Mouse (Mus musculus) urinary bladder, postnatal 4 days (tissue): ENCODE measurements around the gene Clic1.

Experiments
- DNase-seq, 2 experiments: peaks; one replicate each; pipeline ENCODE4 v3.0.0; 2021 to 2022; ENCODE audit warnings: low spot score in 2 of 2

Clic1 gene

GRCm38 (mm10) chr17:35064951-35065947 lies 15.5 kb downstream of the Clic1 start, which contains the start of gene Ly6g6c:
Gene Ly6g6c, plus strand, starts transcription at chr17:35065388.
- DNase-seq = peak in 1 of 2 experiments; percentile 65

GRCm38 (mm10) chr17:35066084-35066483 lies 16.3 kb downstream of the Clic1 start, which contains the start of gene Mpig6b:
Gene Mpig6b, minus strand, starts transcription at chr17:35066184.
- DNase-seq = no peak

- no peak for DNase-seq
Measured at GRCm38 (mm10) chr17:35068213-35068914, 18.6 kb downstream of the Clic1 start.

- DNase-seq = no peak
Measured at GRCm38 (mm10) chr17:35070556-35071229, 20.9 kb downstream of the Clic1 start.

- DNase-seq = no peak
Measured at GRCm38 (mm10) chr17:35071454-35071853, 21.7 kb downstream of the Clic1 start.

- DNase-seq = no peak
Measured at GRCm38 (mm10) chr17:35074097-35074496, 24.3 kb downstream of the Clic1 start.

GRCm38 (mm10) chr17:35076507-35077176 lies 26.9 kb downstream of the Clic1 start, which contains the start of gene Ly6g6e:
Gene Ly6g6e, plus strand, starts transcription at chr17:35076902.
- no peak for DNase-seq

GRCm38 (mm10) chr17:35077285-35077684 lies 27.5 kb downstream of the Clic1 start:
- DNase-seq = no peak

- DNase-seq = peak in 1 of 2 experiments; percentile 47
Measured at GRCm38 (mm10) chr17:35077786-35078233, 28.0 kb downstream of the Clic1 start, which contains the start of gene Ly6g6d. Gene Ly6g6d, minus strand, starts transcription at chr17:35078065.

- DNase-seq = no peak
Measured at GRCm38 (mm10) chr17:35079778-35080177, 30.0 kb downstream of the Clic1 start.

- DNase-seq = no peak
Measured at GRCm38 (mm10) chr17:35080248-35080647, 30.5 kb downstream of the Clic1 start.

GRCm38 (mm10) chr17:35080710-35081109 lies 30.9 kb downstream of the Clic1 start:
- no peak for DNase-seq

GRCm38 (mm10) chr17:35082841-35083576 lies 33.2 kb downstream of the Clic1 start:
- no peak for DNase-seq

GRCm38 (mm10) chr17:35083929-35084497 lies 34.2 kb downstream of the Clic1 start:
- no peak for DNase-seq

- DNase-seq = no peak
Measured at GRCm38 (mm10) chr17:35085208-35085865, 35.6 kb downstream of the Clic1 start, which contains the start of gene Ly6g6f. Gene Ly6g6f, minus strand, starts transcription at chr17:35085610.

GRCm38 (mm10) chr17:35088151-35088550 lies 38.4 kb downstream of the Clic1 start:
- no peak for DNase-seq

- DNase-seq = peak; percentile 93 to 94
Measured at GRCm38 (mm10) chr17:35088825-35089644, 39.3 kb downstream of the Clic1 start, which contains the start of gene Abhd16a. Gene Abhd16a, plus strand, starts transcription at chr17:35089263.
